Mouse (Mus musculus) gastrocnemius, postnatal 36 days (tissue): ENCODE measurements around the gene Obox2. TPM values are rescaled to one million over a fixed set of nuclear protein-coding genes. Genes with fewer than 3 reads are reported as not detected.
"Not testable (repeated sequence)": the region's sequence is repeated elsewhere in the genome, so short reads cannot be mapped to it uniquely, and the experiment has no call there.

Source experiments
- DNase-seq, 2 experiments: peaks; one replicate each; pipeline ENCODE4 v3.0.0; 2022
- intact Hi-C: fragments of 180-260 bp; cut with DNase I; formaldehyde crosslinking; loops from one replicate; pipeline ENCODE4 v1.15.1; 2025
- long read RNA-seq, 2 experiments: library from polyadenylated mRNA; stranded (forward); transcript quantifications; one replicate each; pipeline ENCODE4 v2.0.0; 2021
- total RNA-seq, 2 experiments: library from RNA; stranded (reverse); gene quantifications; 2 replicates each; pipeline ENCODE4 v1.2.3; 2021

Obox2 gene
- not detected for total RNA-seq
- long read RNA-seq, experiment 1, result 0 reads
- long read RNA-seq, experiment 2, result 0 reads

GRCm38 (mm10) chr7:15388421-15388998 lies at the start of gene Obox2, which contains the start of gene Obox1:
Obox2 (plus strand) TSS chr7:15388721.
Obox1 (plus strand) TSS chr7:15388948.
- DNase-seq, intact Hi-C loops: not testable (repeated sequence)

- intact Hi-C loops, DNase-seq: not testable (repeated sequence)
Measured at GRCm38 (mm10) chr7:15399147-15399874, 10.8 kb downstream of the Obox2 start.

GRCm38 (mm10) chr7:15406816-15407215 lies 18.3 kb downstream of the Obox2 start:
- intact Hi-C loops, DNase-seq: not testable (repeated sequence)

GRCm38 (mm10) chr7:15418046-15418445 lies 29.5 kb downstream of the Obox2 start:
- intact Hi-C loops, DNase-seq: not testable (repeated sequence)

- DNase-seq, intact Hi-C loops: not testable (repeated sequence)
Measured at GRCm38 (mm10) chr7:15425537-15425936, 37.0 kb downstream of the Obox2 start.

Other genes with a start within 250 kb of the Obox2 start
- gene Obox1, start 227 bp downstream of the Obox2 start, total RNA-seq, result not detected